Mouse (Mus musculus): ENCODE measurements around the gene Msx3. TPM values are rescaled to one million over a fixed set of nuclear protein-coding genes. Genes with fewer than 3 reads are reported as not detected.

Msx3 gene
- polyA plus RNA-seq, 3 experiments from 2014 or later: not detected

Other genes with a start within 250 kb of the Msx3 start
- not detected for gene Adgra1, start 214.9 kb downstream of the Msx3 start, polyA plus RNA-seq (2017; shearing (Covaris generic))
- under 1 TPM; 0.20 to 0.49 (median 0.38) TPM for gene Kndc1, start 154.4 kb downstream of the Msx3 start, polyA plus RNA-seq (2017; shearing (Covaris generic))
- gene Utf1, start 105.3 kb downstream of the Msx3 start, polyA plus RNA-seq (2017; shearing (Covaris generic)): 1 to 10 TPM; 3.3 to 5.0 (median 3.6) TPM
- 1 to 10 TPM in 2 of 3 experiments, under 1 TPM in 1; 0.66 to 1.5 (median 1.0) TPM for gene 6430531B16Rik, start 70.3 kb downstream of the Msx3 start, polyA plus RNA-seq (2017; shearing (Covaris generic))
- gene Adam8, start 56.5 kb downstream of the Msx3 start, polyA plus RNA-seq (2017; shearing (Covaris generic)): 10 to 100 TPM in 2 of 3 experiments, 1 to 10 TPM in 1; 8.8 to 59.4 (median 13.1) TPM
- 10 to 100 TPM; 25.0 to 30.1 (median 25.7) TPM for gene Zfp511, start 12.7 kb downstream of the Msx3 start, polyA plus RNA-seq (2017; shearing (Covaris generic))
- gene Tubgcp2, start 12.4 kb downstream of the Msx3 start, polyA plus RNA-seq (2017; shearing (Covaris generic)): 10 to 100 TPM; 24.8 to 32.5 (median 28.0) TPM
- gene Caly, start 33.5 kb upstream of the Msx3 start, polyA plus RNA-seq (2017; shearing (Covaris generic)): not detected
- gene Prap1, start 44.3 kb upstream of the Msx3 start, polyA plus RNA-seq (2017; shearing (Covaris generic)): not detected
- 10 to 100 TPM; 11.6 to 13.9 (median 12.7) TPM for gene Fuom, start 53.4 kb upstream of the Msx3 start, polyA plus RNA-seq (2017; shearing (Covaris generic))
- 1 to 10 TPM; 1.9 to 5.3 (median 3.8) TPM for gene Paox, start 66.7 kb upstream of the Msx3 start, polyA plus RNA-seq (2017; shearing (Covaris generic))
- 10 to 100 TPM; 73.3 to 94.2 (median 81.1) TPM for gene Echs1, start 67.4 kb upstream of the Msx3 start, polyA plus RNA-seq (2017; shearing (Covaris generic))
- 10 to 100 TPM; 16.4 to 28.8 (median 22.9) TPM for gene Mtg1, start 88.5 kb upstream of the Msx3 start, polyA plus RNA-seq (2017; shearing (Covaris generic))
- gene Sprn, start 105.8 kb upstream of the Msx3 start, polyA plus RNA-seq (2017; shearing (Covaris generic)): not detected
- gene Olfr522, start 115.7 kb upstream of the Msx3 start, polyA plus RNA-seq (2017; shearing (Covaris generic)): under 1 TPM in 1 of 3 experiments, not detected in 2; 0.07 TPM
- gene Olfr523, start 124.1 kb upstream of the Msx3 start, polyA plus RNA-seq (2017; shearing (Covaris generic)): not detected
- gene Olfr524, start 156.9 kb upstream of the Msx3 start, polyA plus RNA-seq (2017; shearing (Covaris generic)): under 1 TPM in 1 of 3 experiments, not detected in 2; 0.13 TPM
- gene Cd163l1, start 169.2 kb upstream of the Msx3 start, polyA plus RNA-seq (2017; shearing (Covaris generic)): under 1 TPM in 2 of 3 experiments, not detected in 1; 0.27 to 0.55 TPM
- 1 to 10 TPM in 1 of 3 experiments, not detected in 2; 2.9 TPM for gene 5830411N06Rik, start 198.2 kb upstream of the Msx3 start, polyA plus RNA-seq (2017; shearing (Covaris generic))

Data from inflammation-experienced regulatory T-cells, adult 6 months (primary cell).